Mouse (Mus musculus) urinary bladder, postnatal 14 days (tissue): ENCODE measurements at regions not wholly inside any gene's neighbourhood (a gene's known extent, or its start where the extent isn't known, plus 50 kb on each side); places are given as distances from the start of the nearest gene placed in this dataset.

Source experiments
- DNase-seq: peaks from one replicate; pipeline ENCODE4 v3.0.0; 2021; ENCODE audit warnings: low spot score

DNA sequence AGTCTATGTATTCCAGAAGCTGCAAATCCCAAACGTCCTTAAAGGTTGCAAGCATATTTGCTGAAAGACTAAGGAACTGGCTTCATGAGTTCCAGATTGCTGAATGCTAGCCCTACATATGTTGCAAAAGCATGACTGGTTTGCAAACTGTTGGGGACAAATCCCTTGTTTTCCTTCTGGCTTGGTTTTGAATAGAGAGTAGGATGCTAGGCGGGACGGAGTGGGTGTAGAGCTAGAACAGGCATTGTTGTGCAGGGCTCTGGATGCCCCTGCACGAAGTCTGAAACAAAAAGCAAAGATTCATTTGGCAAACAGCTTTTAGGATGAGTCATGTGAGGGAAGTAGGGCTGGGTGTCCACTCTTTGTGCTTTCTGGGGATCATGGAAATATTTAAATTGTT, 500.9 kb upstream of the Cnksr2 start:
- no peak for DNase-seq

DNA sequence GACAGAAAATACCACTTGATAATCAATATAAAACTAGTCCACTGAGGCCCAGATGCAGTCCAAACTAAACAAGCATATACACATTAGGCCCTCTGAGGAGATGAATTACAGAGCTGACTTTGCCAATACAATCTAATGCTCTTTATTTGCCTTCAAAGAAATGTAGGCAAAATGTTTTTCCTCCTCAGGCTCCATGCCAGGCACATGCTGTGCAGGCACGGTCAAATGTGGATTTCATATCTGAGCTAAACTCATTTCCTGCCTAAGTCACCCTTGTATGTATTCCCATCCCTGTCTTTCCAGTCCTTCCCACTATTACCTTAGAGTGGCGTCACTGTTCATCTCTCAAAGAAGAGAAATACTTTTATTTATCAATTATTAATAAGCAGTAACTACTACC, 534.8 kb upstream of the Cnksr2 start:
- no peak for DNase-seq

DNA sequence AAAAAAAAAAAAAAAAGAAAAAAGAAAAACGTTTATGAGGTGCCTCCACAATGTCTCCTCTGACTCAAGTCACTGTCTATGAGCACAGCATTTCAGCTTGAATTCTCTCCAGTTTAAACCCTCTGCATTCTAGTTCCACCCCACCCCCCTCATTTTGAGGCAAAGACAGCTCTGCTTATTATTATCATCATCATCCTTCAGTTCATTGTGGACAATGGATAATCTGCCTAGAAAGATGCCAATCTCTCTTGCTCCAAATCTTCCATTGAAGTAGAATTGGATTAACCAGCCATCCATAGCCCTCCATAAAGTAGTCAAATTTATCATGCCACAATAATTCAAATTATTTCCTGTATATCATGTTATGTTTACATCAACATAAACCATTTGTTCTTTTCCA, 570.0 kb upstream of the Cnksr2 start:
- no peak for DNase-seq

DNA sequence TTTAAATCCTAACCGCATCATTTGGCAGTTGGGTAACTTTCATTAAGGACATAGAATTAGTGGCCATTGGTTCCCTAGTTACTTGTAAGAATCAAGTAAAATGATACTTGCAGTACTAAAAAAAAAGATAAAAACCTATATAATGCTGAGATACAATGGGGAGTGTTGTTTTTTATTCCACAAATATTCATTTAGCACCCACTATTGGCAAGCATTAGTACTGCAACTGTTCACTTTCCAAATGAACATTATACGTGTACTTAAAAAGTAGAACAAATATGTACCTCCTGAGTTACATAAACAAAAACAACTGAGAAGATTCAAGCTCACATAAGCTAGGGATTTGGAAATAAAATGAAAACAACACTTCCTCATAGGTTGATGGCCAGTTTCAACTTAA, 570.5 kb upstream of the Cnksr2 start:
- DNase-seq: no peak

DNA sequence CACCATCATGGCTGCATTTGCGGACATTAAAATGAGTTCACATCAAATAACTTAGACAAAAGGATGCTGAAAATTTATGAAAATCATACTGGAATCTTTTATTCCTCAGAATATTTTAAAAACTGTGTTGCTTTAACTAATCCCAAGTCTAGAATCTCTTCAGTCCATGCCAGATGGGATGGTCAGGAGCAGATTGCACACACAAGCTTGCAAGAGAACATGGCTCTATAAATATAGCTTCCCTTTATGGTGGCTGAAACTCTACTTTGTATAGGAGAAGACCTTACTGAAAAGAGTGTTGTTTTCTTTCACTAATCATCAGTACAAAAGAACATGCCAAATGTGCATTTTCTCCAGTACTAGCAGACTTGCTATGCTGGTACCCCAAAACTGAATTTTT, 570.9 kb upstream of the Cnksr2 start:
- DNase-seq: no peak

DNA sequence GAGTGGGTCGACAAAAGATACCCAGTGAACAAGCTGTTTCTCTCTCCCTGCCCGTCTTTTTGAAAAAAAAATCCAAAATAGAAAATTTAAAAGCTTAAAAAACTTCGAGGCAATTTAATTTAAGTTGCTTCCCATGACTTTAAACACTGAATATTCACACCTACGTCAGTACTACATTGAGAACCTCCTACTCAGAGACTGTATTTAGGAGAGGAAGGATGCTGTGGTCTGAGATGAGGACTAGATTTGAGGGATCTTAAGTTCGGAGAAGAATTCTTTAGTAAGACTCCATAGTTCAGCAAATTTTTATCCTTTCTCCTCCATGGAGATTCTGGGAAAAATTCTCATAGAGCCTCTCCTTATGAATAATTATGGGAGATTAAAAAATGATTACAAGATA, 571.4 kb upstream of the Cnksr2 start:
- DNase-seq: no peak

DNA sequence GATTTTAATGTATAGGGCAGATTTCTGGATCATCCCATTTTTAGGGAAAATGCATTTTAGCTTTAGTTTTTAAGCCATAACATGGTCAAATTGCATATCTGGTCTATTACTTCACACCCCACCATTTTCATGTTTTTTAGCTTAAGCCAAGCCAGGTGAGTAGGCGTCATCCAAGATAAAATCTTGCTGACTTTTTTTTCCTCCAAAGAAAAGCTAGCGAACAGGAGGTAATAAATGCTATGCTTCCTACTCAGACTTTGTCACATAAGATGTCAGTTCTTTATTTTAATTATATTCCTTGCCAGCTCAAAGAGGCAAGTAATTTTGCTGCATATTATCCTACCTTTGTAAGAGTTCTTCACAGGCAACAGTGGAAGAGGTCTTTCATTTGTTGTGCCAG, 572.0 kb upstream of the Cnksr2 start:
- DNase-seq: no peak

DNA sequence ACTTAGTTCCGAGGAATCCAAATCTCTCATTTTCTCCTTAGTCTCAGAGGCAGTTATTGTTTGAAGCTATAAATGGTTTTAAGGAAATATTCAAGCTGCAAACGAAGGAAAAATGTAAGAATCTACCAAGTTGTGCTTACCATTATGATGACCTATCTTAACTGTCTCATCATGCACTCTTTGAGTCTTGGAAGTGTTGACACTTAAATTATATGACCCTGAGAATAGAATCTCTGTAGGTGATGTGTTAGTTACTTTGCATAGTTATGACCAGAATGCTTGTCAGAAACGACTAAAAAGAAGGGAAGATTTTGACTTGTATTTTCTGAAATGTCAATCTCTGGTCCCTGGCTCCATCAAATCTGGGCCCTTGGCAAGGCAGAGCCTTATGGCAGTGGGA, 582.7 kb upstream of the Rps6ka3 start:
- no peak for DNase-seq

DNA sequence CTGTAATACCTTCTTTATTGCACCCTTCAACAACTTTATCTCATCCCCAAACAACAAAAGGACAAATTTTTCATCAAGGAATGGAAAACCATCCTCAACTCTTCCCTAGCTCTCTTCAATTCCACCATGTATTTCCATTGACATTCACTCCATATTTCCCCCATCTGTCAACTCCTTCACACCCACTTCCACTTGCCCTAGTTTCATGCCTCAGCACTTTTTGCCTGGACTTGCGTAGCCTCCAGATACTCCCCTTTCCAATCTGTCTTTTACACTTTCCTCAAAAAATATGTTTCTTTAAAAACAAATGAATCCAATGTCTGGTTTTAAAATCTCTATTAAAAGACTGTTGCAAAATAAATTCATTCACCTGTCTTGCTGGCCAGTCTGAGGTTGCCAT, 577.7 kb upstream of the Rps6ka3 start:
- no peak for DNase-seq

DNA sequence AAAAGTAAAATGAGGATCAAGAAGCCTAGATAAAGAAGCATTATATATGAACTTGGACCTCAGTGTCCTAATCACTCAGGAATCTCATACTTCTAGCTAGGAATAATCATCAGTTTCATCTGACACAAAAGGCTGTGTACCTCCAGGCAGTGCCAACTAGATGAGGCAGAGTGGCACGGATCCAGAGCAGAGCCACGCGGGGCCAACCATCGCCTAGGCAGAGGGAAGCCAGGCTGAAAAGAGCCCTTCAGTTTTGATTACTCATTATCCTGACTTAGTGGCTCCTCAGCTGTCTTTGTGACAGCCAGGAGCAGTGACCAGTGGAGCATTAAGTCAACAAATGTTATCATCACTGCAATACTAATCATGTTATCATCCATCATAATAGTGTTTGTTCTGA, 557.9 kb upstream of the Rps6ka3 start:
- no peak for DNase-seq

DNA sequence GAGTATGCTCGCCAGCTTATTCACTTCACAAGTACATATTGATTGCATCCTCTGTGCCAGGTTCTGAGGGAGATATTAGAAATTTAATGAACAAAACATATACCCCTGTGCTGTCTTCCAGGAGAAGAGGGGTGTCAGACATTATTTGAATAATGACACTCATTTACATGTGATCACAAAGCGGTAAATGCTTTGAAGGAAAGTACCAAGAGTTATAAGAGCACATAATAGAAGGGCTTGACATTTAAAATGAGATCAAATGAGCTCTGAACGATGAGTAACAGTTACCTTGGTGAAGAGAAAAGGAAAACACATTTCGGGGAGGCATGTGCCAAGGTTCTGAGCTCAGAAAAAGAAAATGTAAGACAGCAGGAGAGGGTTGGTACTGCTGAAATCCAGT, 553.9 kb upstream of the Rps6ka3 start:
- no peak for DNase-seq

DNA sequence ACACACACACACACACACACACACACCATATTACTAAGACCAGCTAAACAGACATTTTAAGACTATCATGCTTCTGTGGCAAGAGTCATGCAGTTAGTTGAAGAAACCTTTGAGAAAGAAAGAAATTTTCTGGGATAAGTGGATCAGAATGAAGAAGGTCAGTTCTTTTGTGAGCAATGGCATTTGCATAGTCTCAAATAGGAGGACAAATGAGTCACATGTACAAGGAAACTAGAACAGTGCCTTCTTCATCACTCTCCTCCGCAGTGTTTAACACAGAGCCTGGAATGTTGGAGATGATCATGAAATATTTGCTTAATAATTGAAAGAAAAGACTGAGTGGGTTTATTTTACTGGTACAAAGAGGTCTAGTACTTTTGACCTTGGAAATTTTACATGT, 515.9 kb upstream of the Rps6ka3 start:
- DNase-seq: no peak

DNA sequence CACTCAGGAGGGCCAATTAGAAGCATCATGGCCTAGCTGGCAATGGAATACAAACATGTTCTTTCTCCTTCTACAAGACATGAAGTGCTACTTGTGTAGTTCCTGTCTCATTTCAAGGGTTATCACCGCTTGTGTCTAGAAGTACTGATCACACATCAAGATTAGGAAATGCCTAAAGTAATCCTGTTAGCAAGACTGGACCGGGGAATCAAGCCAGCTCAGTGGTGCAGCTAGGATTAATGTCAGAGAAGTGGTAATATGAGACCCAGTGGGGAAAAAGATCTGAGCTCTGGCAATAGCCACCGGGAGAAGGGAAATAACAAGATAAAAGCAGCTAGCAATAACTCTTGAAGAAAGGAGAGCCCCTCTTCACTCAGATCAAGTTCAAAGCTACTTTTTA, 506.7 kb upstream of the Rps6ka3 start:
- DNase-seq: peak; percentile 3

DNA sequence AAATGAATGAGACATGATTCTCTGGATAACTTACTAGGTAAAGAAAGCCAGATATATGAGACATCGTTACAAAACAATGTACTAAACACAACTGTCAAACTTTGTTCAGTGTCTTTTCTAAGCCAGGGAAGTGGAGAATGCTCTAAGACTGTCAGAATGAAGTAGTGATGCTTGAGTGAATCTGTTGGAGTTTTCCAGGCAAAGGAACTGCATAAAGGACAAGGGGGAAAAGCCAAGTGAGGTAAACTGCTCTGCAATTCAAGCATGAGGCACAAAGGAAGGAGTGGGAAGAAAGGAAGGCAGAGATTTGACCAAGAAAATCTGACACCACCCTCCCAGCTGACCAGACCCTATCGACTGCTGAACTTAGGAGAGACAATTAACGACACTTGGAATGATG, 500.3 kb upstream of the Rps6ka3 start:
- DNase-seq: no peak

DNA sequence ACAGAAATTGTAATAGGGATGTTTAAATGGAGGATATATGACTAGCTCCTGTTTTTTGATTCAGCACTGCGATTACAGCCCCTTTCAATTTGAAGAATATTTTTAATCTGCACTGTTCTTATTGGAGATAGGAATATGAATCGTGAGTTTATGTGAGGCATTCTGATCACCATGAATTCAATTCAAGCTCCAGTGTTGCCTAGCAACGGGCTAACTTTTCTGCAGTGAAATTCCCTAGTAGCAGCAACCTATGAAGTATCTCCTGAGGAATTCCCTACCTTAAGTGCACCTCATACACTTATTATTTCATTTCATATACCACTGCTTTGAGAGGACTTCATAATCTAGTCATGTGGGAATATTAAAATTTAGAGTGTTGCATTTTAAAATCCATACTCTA, 465.4 kb upstream of the Rps6ka3 start:
- no peak for DNase-seq

DNA sequence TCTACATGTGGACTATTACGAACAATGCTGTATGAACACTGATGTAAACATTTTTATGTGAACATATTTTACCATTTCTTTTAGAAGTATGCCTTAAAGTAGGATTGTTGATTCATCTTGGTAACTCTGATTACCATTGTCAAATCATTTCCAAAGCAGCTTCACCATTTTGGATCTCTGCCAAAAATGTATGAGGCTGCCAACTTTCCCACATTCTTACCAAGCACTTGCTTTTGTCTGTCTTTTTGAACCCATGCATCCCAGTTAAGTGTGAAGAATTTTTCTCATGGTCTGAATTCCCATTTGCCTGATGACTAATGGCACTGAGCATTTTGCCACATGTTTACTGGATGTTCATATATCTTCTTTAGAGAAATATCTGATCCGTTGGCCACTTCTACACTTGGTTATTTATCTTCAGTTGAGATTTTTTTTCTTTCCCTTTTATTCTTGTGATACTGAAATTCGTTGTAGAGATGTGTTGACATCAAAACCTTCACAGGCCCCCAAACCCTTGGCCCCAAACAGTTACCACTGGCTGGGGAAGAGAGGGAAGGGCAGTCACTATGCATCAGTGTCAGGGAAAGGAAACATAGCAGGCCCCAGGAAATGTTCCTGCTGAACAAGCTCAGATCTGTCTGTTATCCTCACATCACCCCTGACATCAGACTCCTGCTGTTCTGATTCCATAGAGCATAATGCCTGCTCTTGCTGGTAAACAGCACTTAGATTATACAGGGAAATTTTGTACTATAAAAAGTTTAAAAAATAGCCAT, 464.2 kb upstream of the Rps6ka3 start:
- no peak for DNase-seq
